Mouse (Mus musculus) cerebellum, adult 2 months (tissue): ENCODE data around the gene Hexim2. TPM values are rescaled to one million over a fixed set of nuclear protein-coding genes. Genes with fewer than 3 reads are reported as not detected.

Source experiments
- DNase-seq, 2 experiments: peaks; one replicate each; pipeline ENCODE4 v3.0.0; 2021
- H3K27ac ChIP-seq: fragments of 200-500 bp; 2 replicates; pipeline ENCODE4 v1.5.1; 2012; ENCODE audit warnings: low read length, control low read depth, inconsistent platforms; ENCODE audit not compliant: insufficient read depth
- H3K27me3 ChIP-seq: fragments of 200-500 bp; 2 replicates; pipeline ENCODE4 v1.6.1; 2012; ENCODE audit warnings: inconsistent platforms, mild to moderate bottlenecking, low read length, moderate library complexity; ENCODE audit not compliant: control insufficient read depth, insufficient read depth
- H3K4me1 ChIP-seq: fragments of 200-500 bp; 2 replicates; pipeline ENCODE4 v1.6.1; 2011; ENCODE audit warnings: low read length; ENCODE audit not compliant: control insufficient read depth, insufficient read depth
- H3K4me3 ChIP-seq: fragments of 200-500 bp; replicated peaks from 2 replicates; pipeline ENCODE3; 2011; ENCODE audit warnings: mild to moderate bottlenecking, low read depth, low read length, control low read depth; ENCODE audit not compliant: insufficient read depth
- CTCF ChIP-seq: fragments of 200-500 bp; IDR thresholded peaks from 2 replicates; pipeline ENCODE4 v1.5.1; 2011; ENCODE audit warnings: low read depth, mild to moderate bottlenecking, control low read depth, low read length, moderate library complexity, borderline replicate concordance; ENCODE audit not compliant: insufficient read depth
- POLR2A ChIP-seq: fragments of 200-500 bp; IDR thresholded peaks from 2 replicates; pipeline ENCODE4 v1.6.1; 2011; ENCODE audit warnings: low read length, control low read depth, borderline replicate concordance; ENCODE audit not compliant: insufficient read depth
- WGBS: fragments of 180-500 bp; shearing (Covaris S2); methylation state at CpG from one replicate; pipeline ENCODE4 v1.1.7; 2018; 5-methylcytosine and 5-hydroxymethylcytosine counted together
- polyA plus RNA-seq: library from polyadenylated mRNA; depleted of rRNA; stranded (reverse); fragments of >200 nt; gene quantifications from 2 replicates; pipeline ENCODE4 v1.2.3, GENCODE M21; 2012

Hexim2 gene
- polyA plus RNA-seq, 1 experiment, result 23.0 TPM

- no peak for TF ChIP-seq POLR2A
- TF ChIP-seq CTCF, result no peak
- Histone ChIP-seq H3K27me3 (no peaks in the 10 kb centered on the region), H3K27ac (no peak overlapping the region), H3K4me3 (no peak overlapping the region), H3K4me1 (peaks cover 22% of the 10 kb centered on the region)
- 78% methylated on average over 7 of the region's 7 CpGs for WGBS
- no peak for DNase-seq
Measured at GRCm38 (mm10) chr11:103104469-103104868, 27.8 kb upstream of the Hexim2 start.

GRCm38 (mm10) chr11:103105180-103105725, 27.0 kb upstream of the Hexim2 start:
- TF ChIP-seq POLR2A, result no peak
- no peak for TF ChIP-seq CTCF
- H3K4me3 ChIP-seq, result no peak overlapping the region
- peaks cover 22% of the 10 kb centered on the region for H3K4me1 ChIP-seq
- no peak overlapping the region for H3K27ac ChIP-seq
- DNase-seq, result peak in 1 of 2 experiments; percentile 18
- H3K27me3 ChIP-seq, result no peaks in the 10 kb centered on the region
- 33% methylated on average over 14 of the region's 14 CpGs for WGBS

- H3K4me1 ChIP-seq, result peaks cover 22% of the 10 kb centered on the region
- H3K27ac ChIP-seq, result no peak overlapping the region
- TF ChIP-seq POLR2A, result no peak
- TF ChIP-seq CTCF, result no peak
- no peaks in the 10 kb centered on the region for H3K27me3 ChIP-seq
- no peak overlapping the region for H3K4me3 ChIP-seq
- DNase-seq, result no peak
- 74% methylated on average over 6 of the region's 6 CpGs for WGBS
Measured at GRCm38 (mm10) chr11:103105810-103106209, 26.4 kb upstream of the Hexim2 start.

- Histone ChIP-seq H3K27ac (no peak overlapping the region), H3K4me3 (no peak overlapping the region), H3K4me1 (peaks cover 22% of the 10 kb centered on the region), H3K27me3 (no peaks in the 10 kb centered on the region)
- TF ChIP-seq POLR2A (no peak), CTCF (no peak)
- no peak for DNase-seq
- 71% methylated on average over 4 of the region's 4 CpGs for WGBS
Measured at GRCm38 (mm10) chr11:103106386-103106785, 25.8 kb upstream of the Hexim2 start.

- Histone ChIP-seq H3K27me3 (no peaks in the 10 kb centered on the region), H3K27ac (no peak overlapping the region), H3K4me1 (peaks cover 9% of the 10 kb centered on the region; the same call in 1 of the 2 replicates), H3K4me3 (no peak overlapping the region)
- no peak for DNase-seq
- WGBS, result 61% methylated on average over 10 of the region's 10 CpGs
- TF ChIP-seq POLR2A, result no peak
- TF ChIP-seq CTCF, result no peak
Measured at GRCm38 (mm10) chr11:103111301-103111700, 20.9 kb upstream of the Hexim2 start.

GRCm38 (mm10) chr11:103111881-103112551, 20.2 kb upstream of the Hexim2 start:
- DNase-seq, result peak; percentile 56 to 60
- Histone ChIP-seq H3K27me3 (no peaks in the 10 kb centered on the region), H3K4me1 (peaks cover 9% of the 10 kb centered on the region; the same call in 1 of the 2 replicates), H3K27ac (no peak overlapping the region), H3K4me3 (peak overlapping the region; percentile 29)
- WGBS, result 7% methylated on average over 28 of the region's 28 CpGs
- TF ChIP-seq CTCF, result no peak
- TF ChIP-seq POLR2A, result no peak

- TF ChIP-seq POLR2A (no peak), CTCF (no peak)
Measured at GRCm38 (mm10) chr11:103112552-103112912, 19.7 kb upstream of the Hexim2 start.

GRCm38 (mm10) chr11:103113005-103113404, 19.2 kb upstream of the Hexim2 start:
- 49% methylated on average over 12 of the region's 12 CpGs for WGBS
- Histone ChIP-seq H3K4me1 (peaks cover 9% of the 10 kb centered on the region; the same call in 1 of the 2 replicates), H3K4me3 (no peak overlapping the region), H3K27ac (no peak overlapping the region), H3K27me3 (no peaks in the 10 kb centered on the region)
- DNase-seq, result no peak
- TF ChIP-seq POLR2A (no peak), CTCF (no peak)

More at GRCm38 (mm10) chr11:103112552-103112912, 19.7 kb upstream of the Hexim2 start:
- H3K4me1 ChIP-seq, result peaks cover 9% of the 10 kb centered on the region; the same call in 1 of the 2 replicates
- WGBS, result 25% methylated on average over 9 of the region's 9 CpGs
- H3K4me3 ChIP-seq, result peak overlapping the region; percentile 29
- no peak overlapping the region for H3K27ac ChIP-seq
- no peak for DNase-seq
- no peaks in the 10 kb centered on the region for H3K27me3 ChIP-seq
